Mouse (Mus musculus) layer of hippocampus, postnatal 10 days (tissue): ENCODE measurements around the gene Ercc2. TPM values are rescaled to one million over a fixed set of nuclear protein-coding genes. Genes with fewer than 3 reads are reported as not detected.

ENCODE experiments used
- DNase-seq, 2 experiments: peaks; one replicate each; pipeline ENCODE4 v3.0.0; 2021; ENCODE audit warnings: low spot score in 2 of 2
- total RNA-seq, 2 experiments: library from RNA; stranded (reverse); gene quantifications; 2 replicates each; pipeline ENCODE4 v1.2.3; 2021

Ercc2 gene
- total RNA-seq, 2 experiments from 2014 or later, result 33.8 to 33.9 TPM

DNA sequence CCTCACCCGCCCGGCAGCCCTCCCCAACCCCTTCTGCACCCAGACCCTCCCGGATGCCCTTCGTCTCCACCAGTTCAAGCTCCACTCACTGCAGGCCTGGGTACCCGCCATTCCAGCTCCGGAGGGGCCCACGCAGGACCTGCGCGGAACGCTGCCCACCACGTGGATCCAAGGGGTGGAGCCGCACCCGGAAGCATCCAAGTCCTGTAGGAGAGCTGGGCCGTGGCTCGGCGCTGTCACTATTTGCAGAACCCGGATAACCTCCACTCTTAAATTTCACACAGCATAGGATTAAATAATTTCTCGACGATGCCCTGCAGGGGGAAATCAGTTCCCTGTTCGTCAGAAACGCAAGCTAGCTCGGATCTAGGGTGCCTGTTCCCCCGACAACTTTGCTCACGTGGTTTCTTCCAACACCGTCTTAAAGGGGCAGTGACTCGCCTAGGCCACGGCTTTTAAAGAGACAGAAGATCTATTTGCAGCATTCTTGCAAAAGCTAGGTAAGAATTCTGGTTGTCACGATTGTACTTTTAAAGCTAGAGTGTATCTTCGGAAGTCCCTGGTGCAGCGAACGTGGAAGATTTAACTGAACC is 22.4 kb upstream of the Ercc2 start, which contains the start of the genes Cd3eap and Ppp1r13l:
Cd3eap (minus strand) TSS at position 185 of the 593 bp plus-strand sequence.
Ppp1r13l (plus strand) TSS at position 451 of the 593 bp plus-strand sequence.
- peak; percentile 86 to 91 for DNase-seq

GRCm38 (mm10) chr7:19359892-19360641 is 21.7 kb upstream of the Ercc2 start:
- DNase-seq, result peak; percentile 71 to 74

- DNase-seq, result peak; percentile 79 to 88
Measured at GRCm38 (mm10) chr7:19360944-19361343, 20.9 kb upstream of the Ercc2 start.

DNA sequence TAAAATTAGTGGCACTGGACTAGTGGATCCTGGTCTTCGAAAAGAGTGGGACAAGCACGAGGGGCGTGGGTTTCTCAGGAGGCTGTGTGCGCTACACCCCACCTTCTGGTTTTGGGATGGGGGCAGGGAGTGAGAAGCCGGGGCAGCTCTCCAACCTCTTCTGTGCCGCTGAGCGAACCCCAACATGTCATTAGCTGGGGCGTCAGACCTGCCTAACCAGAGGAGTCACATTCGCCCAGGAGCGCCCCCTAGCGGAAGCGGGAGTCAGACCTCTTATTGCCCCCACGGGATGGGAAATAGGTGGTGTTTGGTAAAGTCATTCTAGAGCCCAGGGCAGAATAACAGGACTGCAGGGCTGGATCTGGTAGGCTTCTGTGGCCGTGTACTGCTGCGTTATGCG is 20.1 kb upstream of the Ercc2 start:
- DNase-seq, result peak; percentile 74 to 80

DNA sequence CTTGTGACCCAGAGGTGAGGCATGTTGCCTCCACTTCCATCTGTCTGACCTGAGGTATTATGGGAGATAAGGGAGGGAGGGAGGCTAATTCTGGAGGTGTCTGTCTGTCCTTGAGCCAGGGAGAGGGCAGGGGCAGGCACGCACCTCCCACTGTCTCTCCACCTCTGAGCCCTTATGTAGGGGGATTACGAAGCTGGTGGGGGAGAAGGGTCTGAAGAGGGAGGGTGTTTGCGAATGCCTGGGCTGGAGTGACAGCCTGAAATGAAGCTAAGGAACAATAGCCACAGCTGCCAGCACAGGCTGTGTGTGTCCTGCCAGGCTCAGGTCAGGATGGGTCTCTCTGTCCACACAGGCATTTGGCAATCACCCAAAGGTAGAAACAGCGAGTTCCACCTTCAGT is 19.5 kb upstream of the Ercc2 start:
- no peak for DNase-seq

- peak; percentile 49 to 64 for DNase-seq
Measured at GRCm38 (mm10) chr7:19363881-19364280, 17.9 kb upstream of the Ercc2 start.

DNA sequence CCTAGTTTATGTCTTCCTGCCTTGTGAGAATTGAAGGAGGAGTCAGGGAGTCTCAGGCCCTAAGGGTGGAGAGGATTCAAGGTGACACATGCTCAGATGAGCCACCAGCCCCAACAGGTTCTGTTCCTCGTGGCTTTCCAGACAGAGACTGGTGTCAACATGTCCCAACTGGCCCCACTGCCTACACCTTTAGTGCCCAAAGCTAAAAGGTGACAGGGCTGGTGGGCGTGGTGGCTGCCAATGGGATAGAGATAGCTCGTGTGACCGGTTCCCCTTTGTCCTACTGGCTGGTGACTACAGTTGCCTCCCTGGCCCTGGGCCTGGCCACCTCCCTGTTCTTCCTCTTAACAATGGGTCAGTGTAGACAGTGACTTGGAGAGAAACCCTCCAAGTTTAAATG is 16.4 kb upstream of the Ercc2 start:
- no peak for DNase-seq

DNA sequence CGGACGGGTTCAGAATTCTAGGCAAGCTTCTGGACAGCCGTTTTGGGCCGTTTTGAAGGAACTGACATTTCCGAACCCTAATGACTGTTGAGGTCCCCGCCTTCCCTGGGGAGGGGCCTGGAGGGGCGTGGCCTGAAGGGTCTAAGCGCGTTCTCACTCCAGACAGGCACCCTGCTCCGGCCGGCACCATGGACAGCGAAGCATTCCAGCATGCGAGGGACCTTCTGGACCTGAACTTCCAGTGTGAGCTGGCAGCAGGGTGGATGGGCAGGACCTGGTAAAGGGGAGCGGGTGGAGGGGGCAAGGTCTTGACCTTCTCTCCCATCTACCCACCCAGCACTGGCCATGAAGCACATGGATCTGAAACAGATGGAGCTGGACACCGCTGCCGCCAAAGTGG is 13.4 kb upstream of the Ercc2 start:
- DNase-seq, result no peak

DNA sequence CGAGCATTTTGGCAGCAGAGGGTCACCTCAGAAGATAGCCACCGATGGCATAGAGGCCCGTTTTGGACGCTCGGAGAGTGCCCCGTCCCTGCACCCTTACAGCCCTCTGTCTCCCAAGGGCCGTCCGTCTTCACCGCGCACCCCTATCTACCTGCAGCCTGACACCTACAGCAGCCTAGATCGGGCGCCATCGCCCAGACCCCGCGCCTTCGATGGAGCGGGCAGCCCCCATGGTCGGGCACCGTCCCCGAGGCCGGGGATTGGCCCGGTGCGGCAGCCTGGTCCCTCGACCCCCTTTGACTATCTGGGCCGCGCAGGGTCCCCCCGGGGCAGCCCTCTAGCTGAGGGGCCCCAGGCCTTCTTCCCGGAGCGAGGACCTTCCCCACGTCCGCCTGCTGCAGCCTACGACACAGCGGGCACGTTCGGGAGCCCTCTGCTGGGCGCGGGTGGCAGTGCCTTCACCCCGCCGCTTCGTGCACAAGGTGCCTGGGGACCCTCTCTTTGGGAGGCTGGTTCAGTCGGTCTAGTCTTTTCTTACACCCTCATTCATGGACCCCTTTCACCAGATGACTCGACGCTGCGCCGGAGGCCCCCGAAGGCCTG is 11.9 kb upstream of the Ercc2 start:
- peak; percentile 82 to 87 for DNase-seq

GRCm38 (mm10) chr7:19373367-19373766 is 8.4 kb upstream of the Ercc2 start:
- no peak for DNase-seq

DNA sequence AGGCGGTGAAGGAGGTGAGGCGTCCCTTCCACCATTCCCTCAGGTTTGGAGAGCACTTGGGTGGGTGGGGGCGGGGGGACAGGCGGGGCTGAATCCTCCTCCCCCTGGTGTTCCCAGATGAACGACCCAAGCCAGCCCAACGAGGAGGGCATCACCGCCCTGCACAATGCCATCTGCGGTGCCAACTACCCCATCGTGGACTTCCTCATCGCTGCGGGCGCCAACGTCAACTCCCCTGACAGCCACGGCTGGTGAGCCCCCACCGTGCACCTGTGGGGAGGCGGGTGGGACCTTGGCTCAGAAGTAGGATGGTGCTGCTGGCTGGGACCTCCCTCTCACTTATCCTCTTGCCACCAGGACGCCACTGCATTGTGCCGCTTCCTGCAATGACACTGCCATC is 6.4 kb upstream of the Ercc2 start:
- no peak for DNase-seq

DNA sequence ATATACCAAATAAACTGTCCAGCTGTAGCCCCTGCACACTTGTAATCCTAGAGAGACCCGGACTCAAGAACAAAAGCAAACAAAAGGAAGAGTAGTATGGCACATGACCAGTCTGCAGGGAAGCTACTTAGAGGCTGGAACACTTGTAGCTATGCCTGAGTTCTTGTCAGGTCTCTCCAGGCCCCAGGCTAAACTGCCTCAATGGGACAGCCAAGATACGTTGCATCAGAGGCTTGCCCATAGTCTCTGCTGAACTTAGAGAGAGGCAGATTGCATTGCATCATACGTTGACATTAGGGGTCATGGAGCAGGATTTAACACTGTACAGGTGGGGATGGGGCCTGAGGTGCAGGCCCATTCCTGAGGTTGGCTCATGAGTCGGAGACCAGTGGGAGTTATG is 5.8 kb upstream of the Ercc2 start:
- DNase-seq, result no peak

DNA sequence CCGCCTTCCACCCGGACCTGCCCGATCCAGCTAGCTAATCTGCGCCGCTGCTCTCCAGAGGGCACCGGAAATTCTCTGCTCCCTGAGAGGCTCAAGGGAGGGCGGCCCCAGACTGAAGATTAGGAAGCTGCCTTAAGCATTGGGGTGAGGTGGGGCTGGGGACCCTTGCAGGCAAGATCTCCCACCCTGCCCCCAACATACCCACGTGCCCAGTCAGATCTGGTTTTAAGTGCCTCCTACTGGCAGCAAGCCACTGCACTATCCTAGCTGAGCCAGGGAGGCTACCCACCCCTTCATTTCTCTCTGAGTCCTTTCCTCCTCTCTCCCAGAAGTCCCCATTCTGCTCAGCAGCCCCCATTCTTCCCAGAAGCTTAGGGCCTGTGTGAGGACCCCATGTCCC is 3.8 kb upstream of the Ercc2 start:
- no peak for DNase-seq

DNA sequence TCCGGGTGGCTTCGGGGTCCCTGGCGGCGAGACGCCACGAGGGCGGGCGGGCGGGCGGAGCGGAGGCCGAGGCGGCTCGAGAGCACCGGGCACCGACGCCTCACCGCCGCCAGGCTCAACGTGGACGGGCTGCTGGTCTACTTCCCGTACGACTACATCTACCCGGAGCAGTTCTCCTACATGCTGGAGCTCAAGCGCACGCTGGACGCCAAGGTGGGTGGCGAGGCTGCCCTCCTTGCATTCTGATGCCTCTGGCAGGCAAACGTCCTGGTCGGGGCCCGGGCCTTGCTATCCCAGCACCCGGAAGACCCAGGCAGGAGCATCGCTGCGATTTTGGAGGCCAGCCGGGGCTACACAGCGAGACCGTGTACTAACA is 344 bp downstream of the Ercc2 start:
- no peak for DNase-seq

GRCm38 (mm10) chr7:19383708-19384107 is 1.9 kb downstream of the Ercc2 start:
- DNase-seq, result no peak

GRCm38 (mm10) chr7:19388699-19389413 is 7.0 kb downstream of the Ercc2 start:
- DNase-seq, result peak; percentile 47 to 61

- DNase-seq, result no peak
Measured at GRCm38 (mm10) chr7:19394484-19394883, 12.7 kb downstream of the Ercc2 start.

- no peak for DNase-seq
Measured at GRCm38 (mm10) chr7:19399496-19400280, 17.9 kb downstream of the Ercc2 start.

DNA sequence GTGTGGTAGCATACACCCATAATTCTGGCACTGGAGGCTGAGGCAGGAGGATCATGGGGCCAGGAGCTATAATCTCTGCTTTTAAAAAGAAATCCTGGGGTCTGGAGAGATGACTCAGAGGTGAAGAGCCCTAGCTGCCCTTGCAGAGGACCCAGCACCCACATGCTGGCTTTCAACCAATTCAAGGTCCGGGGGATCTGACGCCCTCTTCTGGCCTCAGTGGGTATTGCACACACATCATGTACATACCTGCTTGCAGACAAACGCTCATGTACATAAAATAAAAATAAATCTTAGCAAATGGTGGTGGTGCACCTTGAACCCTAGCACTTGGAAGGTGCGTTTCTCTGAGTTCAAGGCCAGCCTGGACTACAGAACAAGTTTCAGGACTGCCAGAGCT is 19.1 kb downstream of the Ercc2 start:
- DNase-seq, result no peak

- no peak for DNase-seq
Measured at GRCm38 (mm10) chr7:19402535-19403112, 20.8 kb downstream of the Ercc2 start.
